Mouse (Mus musculus): ENCODE data around the gene Olfr524.

GRCm38 (mm10) chr7:140208677-140209076, 2.9 kb upstream of the Olfr524 start:
- TF ChIP-seq CTCF (IDR thresholded peaks at IDR 0.05) (no peak), POLR2A (IDR thresholded peaks at IDR 0.05; ENCODE audit: insufficient read depth, low read depth, low read length) (no peak)

Measured in heart, adult 2 months (tissue).